Mouse (Mus musculus) midbrain, embryonic 16.5 days (tissue): Measurements from ENCODE around the gene Mum1. TPM values are rescaled to one million over a fixed set of nuclear protein-coding genes. Genes with fewer than 3 reads are reported as not detected.
"Not testable (repeated sequence)": the region's sequence is repeated elsewhere in the genome, so short reads cannot be mapped to it uniquely, and the experiment has no call there.

Source experiments
- ATAC-seq: fragments of 200-750 bp; cut with Nextera tagmentation; 2 replicates; pipeline ENCODE4 v1.8.0; 2017; ENCODE audit warnings: moderate TSS enrichment
- H3K27ac ChIP-seq: fragments of 300-500 bp; sonication (generic); 2 replicates; pipeline ENCODE4 v1.5.1; 2014; ENCODE audit warnings: mild to moderate bottlenecking, low read length, mixed read lengths
- H3K27me3 ChIP-seq: fragments of 300-500 bp; sonication (generic); 2 replicates; pipeline ENCODE4 v1.6.1; 2014; ENCODE audit warnings: low read depth, low read length, mixed read lengths; ENCODE audit not compliant: control insufficient read depth, insufficient read depth
- H3K36me3 ChIP-seq: fragments of 300-500 bp; sonication (generic); 2 replicates; pipeline ENCODE4 v1.6.1; 2014; ENCODE audit warnings: mild to moderate bottlenecking, low read length, moderate library complexity, mixed read lengths; ENCODE audit not compliant: control insufficient read depth, insufficient read depth
- H3K4me1 ChIP-seq: fragments of 300-500 bp; sonication (generic); 2 replicates; pipeline ENCODE4 v1.6.1; 2014; ENCODE audit warnings: mild to moderate bottlenecking, low read length, mixed read lengths; ENCODE audit not compliant: control insufficient read depth, insufficient read depth
- H3K4me2 ChIP-seq: fragments of 300-500 bp; sonication (generic); 2 replicates; pipeline ENCODE4 v1.6.1; 2014; ENCODE audit warnings: mild to moderate bottlenecking, low read length, mixed read lengths
- H3K4me3 ChIP-seq: fragments of 300-500 bp; sonication (generic); 2 replicates; pipeline ENCODE4 v1.5.1; 2014; ENCODE audit warnings: low read depth, mild to moderate bottlenecking, low read length, moderate library complexity, mixed read lengths
- H3K9ac ChIP-seq: fragments of 300-500 bp; sonication (generic); 2 replicates; pipeline ENCODE4 v1.6.1; 2014; ENCODE audit warnings: low read depth, low read length, mixed read lengths
- H3K9me3 ChIP-seq: fragments of 300-500 bp; sonication (generic); replicated peaks from 2 replicates; pipeline ENCODE4 v1.6.1; 2014; ENCODE audit warnings: mild to moderate bottlenecking, low read length, mixed read lengths; ENCODE audit not compliant: control insufficient read depth, poor library complexity, severe bottlenecking
- WGBS: fragments of 180-500 bp; shearing (Covaris S2); extraction: QIAGEN DNeasy Blood & Tissue Kit; methylation state at CpG from one replicate; pipeline ENCODE4 v1.1.7; 2014; 5-methylcytosine and 5-hydroxymethylcytosine counted together
- polyA plus RNA-seq: library from polyadenylated mRNA; unstranded; fragments of >200 nt; fragmentation: Nextera tagmentation; extraction: Ambion mirVana; gene quantifications from 2 replicates; pipeline ENCODE4 v1.2.1, GENCODE M21; 2015

Mum1 gene
- polyA plus RNA-seq, 1 experiment from 2014 or later = 51.1 TPM

GRCm38 (mm10) chr10:80242607-80243006 is 16.4 kb downstream of the Mum1 start:
- Histone ChIP-seq H3K27me3 (no peaks in the 10 kb centered on the region), H3K4me3 (no peak overlapping the region), H3K9ac (no peak overlapping the region), H3K27ac (0 out of 2 replicates have a peak overlapping the region, but pooled peaks have one; percentile 35), H3K9me3 (no peaks in the 10 kb centered on the region), H3K4me1 (peaks cover 8% of the 10 kb centered on the region; the same call in 1 of the 2 replicates), H3K36me3 (peaks cover 35% of the 10 kb centered on the region), H3K4me2 (no peak overlapping the region)
- 75% methylated on average over 3 of the region's 3 CpGs for WGBS
- ATAC-seq = no peak

DNA sequence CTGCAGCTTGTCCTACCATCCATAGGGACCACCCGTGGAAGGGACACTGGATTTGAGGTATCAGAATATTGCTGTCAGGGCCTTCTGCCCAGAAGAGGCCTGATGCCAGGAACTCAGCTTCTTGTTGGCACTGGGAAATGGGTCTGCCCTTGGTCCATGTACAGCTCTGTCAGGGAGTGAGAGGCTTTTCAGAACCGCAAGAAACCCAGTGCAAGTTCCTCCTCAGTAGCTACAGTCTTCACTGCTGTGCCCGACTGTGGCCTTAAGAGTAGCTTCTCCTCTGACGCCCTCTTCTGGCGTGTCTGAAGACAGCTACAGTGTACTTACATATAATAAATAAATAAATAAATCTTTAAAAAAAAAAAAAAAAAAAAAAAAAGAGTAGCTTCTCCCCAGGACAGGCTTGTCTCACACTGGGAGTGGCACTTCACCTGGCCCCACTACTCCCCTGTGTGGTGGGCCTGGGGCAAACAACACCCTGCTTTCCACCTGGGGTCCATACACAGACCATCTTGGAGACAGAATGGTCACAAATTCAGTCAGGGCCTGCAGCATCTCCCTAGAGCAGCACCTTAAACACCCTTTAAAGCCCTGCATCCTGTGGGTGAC is 18.7 kb downstream of the Mum1 start:
- H3K27me3 ChIP-seq = no peaks in the 10 kb centered on the region
- no peak overlapping the region for H3K4me3 ChIP-seq
- peaks cover 10% of the 10 kb centered on the region for H3K4me1 ChIP-seq
- no peak for ATAC-seq
- H3K9ac ChIP-seq = no peak overlapping the region
- H3K9me3 ChIP-seq = no peaks in the 10 kb centered on the region
- peaks cover 26% of the 10 kb centered on the region for H3K36me3 ChIP-seq
- H3K4me2 ChIP-seq = no peak overlapping the region
- WGBS = 27% methylated on average over 5 of the region's 5 CpGs
- peak overlapping the region; percentile 62; the same call in 1 of the 2 replicates for H3K27ac ChIP-seq

DNA sequence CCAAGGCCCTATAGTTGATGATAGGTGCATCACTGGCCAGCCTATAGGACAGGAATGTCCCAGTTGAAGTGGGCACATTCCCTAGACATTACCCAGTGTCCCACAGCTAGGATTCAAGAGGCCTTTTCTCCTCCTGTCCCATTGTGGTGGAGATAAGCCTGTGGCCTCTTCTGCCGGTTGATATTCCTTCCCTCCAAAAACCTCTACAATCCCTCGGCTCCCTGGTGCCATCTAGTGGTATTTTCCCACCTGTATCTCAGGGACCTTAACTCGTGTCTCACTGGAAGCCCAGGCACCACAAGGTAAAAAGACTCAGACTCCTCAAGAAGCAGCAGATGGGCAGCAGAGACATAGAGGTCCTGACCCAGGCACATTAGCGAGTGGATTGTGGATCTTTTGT is 19.4 kb downstream of the Mum1 start:
- Histone ChIP-seq H3K27me3 (no peaks in the 10 kb centered on the region), H3K4me2 (no peak overlapping the region), H3K27ac (peak overlapping the region; percentile 62), H3K4me3 (no peak overlapping the region), H3K9ac (peak overlapping the region; percentile 36), H3K4me1 (peaks cover 17% of the 10 kb centered on the region), H3K36me3 (peaks cover 21% of the 10 kb centered on the region), H3K9me3 (no peaks in the 10 kb centered on the region)
- WGBS = 8% methylated on average over 4 of the region's 4 CpGs
- no peak for ATAC-seq

GRCm38 (mm10) chr10:80247849-80248248 is 21.6 kb downstream of the Mum1 start:
- no peaks in the 10 kb centered on the region for H3K9me3 ChIP-seq
- H3K27ac ChIP-seq = no peak overlapping the region
- peaks cover 5% of the 10 kb centered on the region; the same call in 1 of the 2 replicates for H3K36me3 ChIP-seq
- H3K4me1 ChIP-seq = peaks cover 14% of the 10 kb centered on the region
- no peak overlapping the region for H3K4me3 ChIP-seq
- H3K4me2 ChIP-seq = no peak overlapping the region
- ATAC-seq = no peak
- WGBS = 33% methylated on average over 6 of the region's 6 CpGs
- H3K9ac ChIP-seq = no peak overlapping the region; the same call in 1 of the 2 replicates
- no peaks in the 10 kb centered on the region for H3K27me3 ChIP-seq

GRCm38 (mm10) chr10:80248437-80248836 is 22.2 kb downstream of the Mum1 start:
- Histone ChIP-seq H3K4me1 (peaks cover 14% of the 10 kb centered on the region), H3K4me3 (peak overlapping the region; percentile 66), H3K4me2 (peak overlapping the region; percentile 40; the same call in 1 of the 2 replicates)
- H3K27me3 ChIP-seq, H3K9ac ChIP-seq, H3K9me3 ChIP-seq, H3K36me3 ChIP-seq, H3K27ac ChIP-seq: not testable (repeated sequence)
- WGBS = 49% methylated on average over 3 of the region's 3 CpGs
- ATAC-seq = 0 out of 2 replicates have a peak, but pooled peaks have one; percentile 0

DNA sequence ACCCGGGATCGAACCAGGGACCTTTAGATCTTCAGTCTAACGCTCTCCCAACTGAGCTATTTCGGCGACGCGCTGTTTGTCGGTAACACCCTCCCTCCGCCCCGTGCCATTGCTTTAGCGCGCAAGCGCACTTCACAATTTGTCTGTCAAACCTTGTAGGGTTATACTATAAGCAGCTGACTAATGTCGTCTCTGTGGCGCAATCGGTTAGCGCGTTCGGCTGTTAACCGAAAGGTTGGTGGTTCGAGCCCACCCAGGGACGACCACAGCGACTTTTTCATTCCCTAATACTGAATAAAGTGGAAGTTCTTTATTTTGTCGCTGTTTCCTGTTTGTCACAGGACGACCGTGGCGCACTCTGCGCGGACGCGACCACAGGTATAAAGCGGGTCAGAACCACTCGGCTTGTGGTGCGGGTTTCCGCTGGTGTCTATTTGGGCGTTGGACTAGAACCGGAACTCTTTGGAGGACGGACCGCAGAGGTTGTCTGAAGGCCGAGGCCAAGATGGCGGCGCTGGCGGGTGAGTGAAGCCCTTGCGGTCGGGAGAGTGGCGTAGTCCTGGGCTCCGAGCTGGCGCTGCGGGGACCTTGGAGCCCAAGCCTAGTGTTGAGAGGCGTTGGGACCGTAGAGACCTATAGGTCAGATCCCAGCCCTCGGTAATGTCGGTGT is 22.9 kb downstream of the Mum1 start, which contains the start of gene Ndufs7:
Gene Ndufs7 (plus strand): TSS at position 151 of the 670 bp plus-strand sequence.
- WGBS = under 1% methylated on average over 53 of the region's 53 CpGs
- Histone ChIP-seq H3K4me3 (peak within 1 kb of the TSS; percentile 66), H3K27ac (peak within 1 kb of the TSS; percentile 84), H3K9me3 (no peaks in the 10 kb centered on the region), H3K4me1 (peaks cover 14% of the 10 kb centered on the region), H3K36me3 (peaks cover 5% of the 10 kb centered on the region), H3K27me3 (no peaks in the 10 kb centered on the region), H3K4me2 (peak within 1 kb of the TSS; percentile 92), H3K9ac (peak within 1 kb of the TSS; percentile 73)
- peak; percentile 93 for ATAC-seq

GRCm38 (mm10) chr10:80250059-80250458 is 23.8 kb downstream of the Mum1 start:
- 44% methylated on average over 2 of the region's 2 CpGs for WGBS
- Histone ChIP-seq H3K27ac (peak overlapping the region; percentile 84; the same call in 1 of the 2 replicates), H3K36me3 (peaks cover 11% of the 10 kb centered on the region), H3K4me3 (peak overlapping the region; percentile 66), H3K4me1 (peaks cover 14% of the 10 kb centered on the region), H3K9ac (peak overlapping the region; percentile 73), H3K4me2 (peak overlapping the region; percentile 92), H3K27me3 (no peaks in the 10 kb centered on the region), H3K9me3 (no peaks in the 10 kb centered on the region)
- ATAC-seq = no peak

DNA sequence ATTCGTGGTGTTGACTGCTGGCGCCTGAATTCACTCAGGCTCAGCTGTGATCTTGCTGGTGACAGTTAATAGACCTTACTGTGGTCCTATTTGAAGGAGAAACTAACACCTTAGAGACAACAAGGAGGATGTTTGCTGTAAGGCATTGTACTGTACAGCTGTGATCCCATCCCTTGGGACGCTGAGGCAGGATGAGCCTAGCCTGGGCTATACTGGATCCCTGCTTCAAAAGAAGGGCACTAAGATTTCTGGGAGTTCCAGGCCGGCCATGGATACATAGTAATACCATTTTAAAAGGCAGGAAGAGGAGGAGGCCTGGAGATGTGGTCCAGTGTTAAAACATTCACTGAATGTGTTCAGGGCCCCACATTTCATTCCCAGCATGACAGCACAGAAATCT is 24.3 kb downstream of the Mum1 start:
- H3K27me3 ChIP-seq = no peaks in the 10 kb centered on the region
- H3K4me2 ChIP-seq = peak overlapping the region; percentile 92
- peaks cover 9% of the 10 kb centered on the region for H3K4me1 ChIP-seq
- no peak overlapping the region for H3K4me3 ChIP-seq
- 87% methylated on average over 4 of the region's 4 CpGs for WGBS
- H3K9me3 ChIP-seq = no peaks in the 10 kb centered on the region
- H3K9ac ChIP-seq = no peak overlapping the region
- no peak for ATAC-seq
- H3K27ac ChIP-seq = no peak overlapping the region
- peaks cover 14% of the 10 kb centered on the region for H3K36me3 ChIP-seq

GRCm38 (mm10) chr10:80252011-80252410 is 25.8 kb downstream of the Mum1 start:
- no peak overlapping the region for H3K9ac ChIP-seq
- no peak overlapping the region for H3K27ac ChIP-seq
- peaks cover 9% of the 10 kb centered on the region for H3K4me1 ChIP-seq
- H3K4me3 ChIP-seq = no peak overlapping the region
- H3K9me3 ChIP-seq = no peaks in the 10 kb centered on the region
- ATAC-seq = no peak
- H3K4me2 ChIP-seq = no peak overlapping the region
- peaks cover 25% of the 10 kb centered on the region for H3K36me3 ChIP-seq
- H3K27me3 ChIP-seq = no peaks in the 10 kb centered on the region
